Comparison of ENCODE assay signal across 26 mouse cellular contexts in the genomic region with DNA sequence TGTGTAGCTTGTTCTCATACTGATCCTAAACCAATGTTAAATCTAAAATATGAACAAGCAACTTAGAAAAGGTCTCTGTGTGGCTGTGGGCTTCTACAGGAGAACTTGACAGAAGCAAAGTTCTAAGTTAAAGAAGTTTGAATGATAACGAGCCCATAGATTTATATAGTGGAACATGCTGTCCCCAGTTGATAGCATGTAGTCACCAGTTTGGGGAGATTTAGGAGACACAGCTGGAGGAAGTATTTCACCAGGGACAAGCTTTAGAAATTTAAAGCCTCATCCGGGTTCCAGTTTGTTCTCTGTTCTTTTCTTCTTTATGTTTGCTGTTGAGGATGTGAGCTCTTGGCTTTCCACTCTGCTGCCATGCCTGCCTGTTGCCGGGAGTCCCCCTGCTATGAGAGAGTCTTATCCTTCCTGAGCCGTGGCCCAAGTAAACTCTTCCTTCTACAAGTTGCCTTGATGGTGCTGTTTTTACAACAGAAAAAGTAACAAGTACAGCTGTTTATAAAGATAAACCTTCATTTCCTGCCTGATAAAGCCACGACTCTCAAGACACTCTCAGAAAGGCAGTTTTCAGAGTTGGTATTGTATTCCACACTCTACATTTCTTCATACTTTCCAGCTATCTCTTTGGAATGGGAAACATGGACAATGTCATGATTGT.
DNase-seq lines count a peak whose midpoint lies in the region; ATAC-seq and TF ChIP-seq lines count a peak whose summit lies in the region.
"Had no signal": no experiment of that assay in that cellular context is flagged by ENCODE, and none has a peak within 500 bp of the region (broad histone marks: within the 10 kb centered on the region; RNA-seq: fewer than 3 reads in every experiment).

No protein-coding gene starts in this region.

- H3K4me3 ChIP-seq in kidney, postnatal 0 days (replicated peaks; ENCODE audit: low read depth, low read length) = no peak overlapping the region
- H3K4me3 ChIP-seq in kidney, adult 2 months (ENCODE audit: insufficient read depth, low read depth, low read length) = no peak overlapping the region
- no peak overlapping the region for H3K4me3 ChIP-seq in G1E (ENCODE audit: low read depth, low read length)
- H3K4me3 ChIP-seq in liver, postnatal 0 days (ENCODE audit: low read depth, low read length) = no peak overlapping the region
- H3K4me3 ChIP-seq: forebrain, embryonic 13.5 days; heart, embryonic 13.5 days; hindbrain, embryonic 13.5 days; limb, embryonic 13.5 days; liver, embryonic 15.5 days; midbrain, embryonic 12.5 days; neural tube, embryonic 13.5 days had no signal

- H3K27me3 ChIP-seq in kidney, postnatal 0 days (ENCODE audit: insufficient read depth, low read length) = no peaks in the 10 kb centered on the region
- no peaks in the 10 kb centered on the region for H3K27me3 ChIP-seq in kidney, adult 2 months (replicated peaks; ENCODE audit: control insufficient read depth, insufficient read depth, low read length)
- no peaks in the 10 kb centered on the region for H3K27me3 ChIP-seq in G1E (ENCODE audit: insufficient read depth, low read length)
- no peaks in the 10 kb centered on the region for H3K27me3 ChIP-seq in liver, postnatal 0 days (ENCODE audit: insufficient read depth, low read length)
- H3K27me3 ChIP-seq: CH12.LX; forebrain, embryonic 13.5 days; heart, embryonic 13.5 days; hindbrain, embryonic 13.5 days; limb, embryonic 13.5 days; liver, embryonic 15.5 days; midbrain, embryonic 12.5 days; neural tube, embryonic 13.5 days had no signal

- TF ChIP-seq CTCF in kidney, postnatal 0 days (IDR thresholded peaks at IDR 0.05; ENCODE audit: low read depth) = no peak
- no peak for TF ChIP-seq CTCF in kidney, adult 2 months (conservative IDR thresholded peaks at IDR 0.05; ENCODE audit: insufficient read depth, insufficient read length, low read depth, low read length)
- TF ChIP-seq CTCF in G1E (IDR thresholded peaks at IDR 0.05; ENCODE audit: low read depth, low read length) = no peak
- no peak for TF ChIP-seq CTCF in liver, postnatal 0 days (IDR thresholded peaks at IDR 0.05; ENCODE audit: low read depth)

- H3K4me1 ChIP-seq in kidney, postnatal 0 days (replicated peaks; ENCODE audit: insufficient read depth, low read length) = peaks cover 5% of the 10 kb centered on the region; the same call in 1 of the 2 replicates
- H3K4me1 ChIP-seq in kidney, adult 2 months (ENCODE audit: control insufficient read depth, insufficient read depth, low read length) = no peaks in the 10 kb centered on the region
- peaks cover 24% of the 10 kb centered on the region for H3K4me1 ChIP-seq in G1E (ENCODE audit: insufficient read depth, low read depth, low read length)
- peaks cover 9% of the 10 kb centered on the region; the same call in 1 of the 2 replicates for H3K4me1 ChIP-seq in liver, postnatal 0 days (ENCODE audit: insufficient read depth)

- peak overlapping the region; percentile 8; the same call in 1 of the 2 replicates for H3K27ac ChIP-seq in kidney, postnatal 0 days
- H3K27ac ChIP-seq in kidney, adult 2 months (ENCODE audit: insufficient read depth, low read depth, low read length) = no peak overlapping the region
- no peak overlapping the region; the same call in 1 of the 2 replicates for H3K27ac ChIP-seq in liver, postnatal 0 days (ENCODE audit: low read depth)
- H3K27ac ChIP-seq: forebrain, embryonic 13.5 days; heart, embryonic 13.5 days; hindbrain, embryonic 13.5 days; limb, embryonic 13.5 days; liver, embryonic 15.5 days; macrophage; midbrain, embryonic 12.5 days; neural tube, embryonic 13.5 days had no signal

- WGBS in kidney, postnatal 0 days = 33% methylated on average over 5 of the region's 5 CpGs
- WGBS in kidney, adult 2 months = 49% methylated on average over 5 of the region's 5 CpGs
- 27% methylated on average over 5 of the region's 5 CpGs for WGBS in liver, postnatal 0 days (ENCODE audit: insufficient replicate concordance)

- H3K9me3 ChIP-seq in kidney, postnatal 0 days (replicated peaks; ENCODE audit: low read length) = no peaks in the 10 kb centered on the region
- no peaks in the 10 kb centered on the region for H3K9me3 ChIP-seq in G1E (replicated peaks)
- no peaks in the 10 kb centered on the region for H3K9me3 ChIP-seq in liver, postnatal 0 days (ENCODE audit: low read length)
- H3K9me3 ChIP-seq: forebrain, embryonic 13.5 days; heart, embryonic 13.5 days; hindbrain, embryonic 13.5 days; limb, embryonic 13.5 days; liver, embryonic 15.5 days; midbrain, embryonic 12.5 days; neural tube, embryonic 13.5 days had no signal

- no peak overlapping the region for H3K9ac ChIP-seq in kidney, postnatal 0 days (ENCODE audit: low read depth, low read length)
- H3K9ac ChIP-seq in liver, postnatal 0 days (replicated peaks) = no peak overlapping the region
- H3K9ac ChIP-seq: forebrain, embryonic 13.5 days; heart, embryonic 13.5 days; hindbrain, embryonic 13.5 days; limb, embryonic 13.5 days; liver, embryonic 15.5 days; midbrain, embryonic 12.5 days; neural tube, embryonic 13.5 days had no signal

- DNase-seq in kidney, postnatal 0 days (ENCODE audit: low spot score) = peak; percentile 49
- no peak for DNase-seq in kidney, adult 2 months
- DNase-seq in G1E (ENCODE audit: low spot score) (no peak), MEL-GATA-1-ER (ENCODE audit: extremely low read depth, low read depth) (peak; percentile 62)
- no peak for DNase-seq in liver, postnatal 0 days
- no peak for DNase-seq in lung, postnatal 36 days
- DNase-seq in urinary bladder, postnatal 14 days (ENCODE audit: low spot score) = no peak
- DNase-seq: adrenal gland, postnatal 36 days; cerebellum, adult 8-10 months; cerebellum, postnatal 25 days; gastrocnemius, postnatal 14 days; heart, postnatal 4 days; kidney, adult 9 months; kidney, postnatal 14 days; thymus, adult 2 months; thymus, postnatal 36 days had no signal

- no peak for ATAC-seq in kidney, postnatal 0 days (replicated peaks; ENCODE audit: low FRiP score, low read depth)
- peak; percentile 55 for ATAC-seq in G1E (ENCODE audit: extremely low read depth, insufficient number of reproducible peaks, low FRiP score, poor library complexity, severe bottlenecking)
- peak; percentile 21; the same call in 1 of the 2 replicates for ATAC-seq in liver, postnatal 0 days
- ATAC-seq: intestine, embryonic 16.5 days had no signal

- no peaks in the 10 kb centered on the region for H3K36me3 ChIP-seq in kidney, postnatal 0 days (ENCODE audit: insufficient read depth, low read length)
- no peaks in the 10 kb centered on the region for H3K36me3 ChIP-seq in kidney, adult 2 months (ENCODE audit: control insufficient read depth, insufficient read depth, low read length)
- H3K36me3 ChIP-seq in G1E (replicated peaks) = no peaks in the 10 kb centered on the region
- H3K36me3 ChIP-seq in liver, postnatal 0 days (replicated peaks; ENCODE audit: insufficient read depth, low read length) = no peaks in the 10 kb centered on the region
- H3K36me3 ChIP-seq: heart, embryonic 13.5 days; hindbrain, embryonic 13.5 days; limb, embryonic 13.5 days; liver, embryonic 15.5 days; midbrain, embryonic 12.5 days; neural tube, embryonic 13.5 days had no signal

- H3K4me2 ChIP-seq in kidney, postnatal 0 days (ENCODE audit: low read length) = no peak overlapping the region
- H3K4me2 ChIP-seq in liver, postnatal 0 days (ENCODE audit: low read depth, low read length) = no peak overlapping the region
- H3K4me2 ChIP-seq: forebrain, embryonic 13.5 days; heart, embryonic 13.5 days; hindbrain, embryonic 13.5 days; limb, embryonic 13.5 days; liver, embryonic 15.5 days; midbrain, embryonic 12.5 days; neural tube, embryonic 13.5 days had no signal

- peak; percentile 36; the same call in 1 of the 2 replicates for TF ChIP-seq EP300 in liver, postnatal 0 days (IDR thresholded peaks at IDR 0.05; ENCODE audit: low read depth)

- TF ChIP-seq POLR2A in kidney, adult 2 months (IDR thresholded peaks at IDR 0.05; ENCODE audit: low read depth, low read length) = no peak

Comparison
In these comparisons a context has a peak if more than half of its experiments do, and no peak if none do; other contexts are left out.
1. DNase-seq: peak in kidney, postnatal 0 days (single experiment) and MEL-GATA-1-ER (single experiment); none in kidney, adult 2 months (single experiment), G1E (single experiment), liver, postnatal 0 days (single experiment), lung, postnatal 36 days (single experiment) and urinary bladder, postnatal 14 days (single experiment).